Mouse (Mus musculus): ENCODE results near the gene Ptprk. TPM values are rescaled to one million over a fixed set of nuclear protein-coding genes. Genes with fewer than 3 reads are reported as not detected.

Gene Ptprk
- polyA plus RNA-seq (2016; fragmentation: Nextera tagmentation; extraction: Ambion mirVana): 29.3 and 29.6 TPM in 2 replicates

- WGBS: under 1% methylated on average over 77 of the region's 77 CpGs
- H3K27me3 ChIP-seq (ENCODE audit: low read depth, poor library complexity, severe bottlenecking): no peaks in the 10 kb centered on the region
- H3K27ac ChIP-seq (replicated peaks): peak within 1 kb of the TSS; percentile 97
- H3K4me3 ChIP-seq: peak within 1 kb of the TSS; percentile 83
- DNase-seq (ENCODE audit: low spot score): peak; percentile 93
- no peaks in the 10 kb centered on the region for H3K36me3 ChIP-seq
- peaks cover 36% of the 10 kb centered on the region for H3K4me1 ChIP-seq
- no peaks in the 10 kb centered on the region for H3K9me3 ChIP-seq (replicated peaks)
These were observed at the start of gene Ptprk for GRCm38 (mm10) chr10:28074653-28075451. Gene Ptprk (plus strand): TSS chr10:28074820.

- DNase-seq (ENCODE audit: low spot score): no peak
- 77% methylated on average over 2 of the region's 2 CpGs for WGBS
- Histone ChIP-seq H3K4me1 (no peaks in the 10 kb centered on the region), H3K27ac (replicated peaks) (no peak overlapping the region), H3K27me3 (ENCODE audit: low read depth, poor library complexity, severe bottlenecking) (no peaks in the 10 kb centered on the region), H3K36me3 (no peaks in the 10 kb centered on the region), H3K9me3 (replicated peaks) (no peaks in the 10 kb centered on the region), H3K4me3 (no peak overlapping the region)
These were observed 46.8 kb upstream of the Ptprk start for GRCm38 (mm10) chr10:28027791-28028190.

- Histone ChIP-seq H3K27me3 (ENCODE audit: low read depth, poor library complexity, severe bottlenecking) (no peaks in the 10 kb centered on the region), H3K27ac (replicated peaks) (no peak overlapping the region), H3K9me3 (replicated peaks) (no peaks in the 10 kb centered on the region), H3K36me3 (no peaks in the 10 kb centered on the region), H3K4me1 (no peaks in the 10 kb centered on the region), H3K4me3 (no peak overlapping the region)
- DNase-seq (ENCODE audit: low spot score): no peak
- WGBS: 92% methylated on average over 1 of the region's 1 CpGs
These were observed 38.2 kb upstream of the Ptprk start for GRCm38 (mm10) chr10:28036456-28036855.

- Histone ChIP-seq H3K27ac (replicated peaks) (no peak overlapping the region), H3K36me3 (no peaks in the 10 kb centered on the region), H3K4me3 (no peak overlapping the region), H3K27me3 (ENCODE audit: low read depth, poor library complexity, severe bottlenecking) (no peaks in the 10 kb centered on the region), H3K4me1 (no peaks in the 10 kb centered on the region), H3K9me3 (replicated peaks) (no peaks in the 10 kb centered on the region)
- DNase-seq (ENCODE audit: low spot score): no peak
- 79% methylated on average over 4 of the region's 4 CpGs for WGBS
These were observed 19.9 kb upstream of the Ptprk start for GRCm38 (mm10) chr10:28054764-28055163.

- no peaks in the 10 kb centered on the region for H3K36me3 ChIP-seq
- H3K27me3 ChIP-seq (ENCODE audit: low read depth, poor library complexity, severe bottlenecking): no peaks in the 10 kb centered on the region
- H3K27ac ChIP-seq (replicated peaks): no peak overlapping the region
- no peaks in the 10 kb centered on the region for H3K4me1 ChIP-seq
- 89% methylated on average over 1 of the region's 1 CpGs for WGBS
- DNase-seq (ENCODE audit: low spot score): no peak
- H3K4me3 ChIP-seq: no peak overlapping the region
- H3K9me3 ChIP-seq (replicated peaks): no peaks in the 10 kb centered on the region
These were observed 15.4 kb upstream of the Ptprk start for GRCm38 (mm10) chr10:28059222-28059621.

- H3K27ac ChIP-seq (replicated peaks): no peak overlapping the region
- H3K9me3 ChIP-seq (replicated peaks): no peaks in the 10 kb centered on the region
- no peaks in the 10 kb centered on the region for H3K27me3 ChIP-seq (ENCODE audit: low read depth, poor library complexity, severe bottlenecking)
- WGBS: 93% methylated on average over 5 of the region's 5 CpGs
- H3K4me3 ChIP-seq: no peak overlapping the region
- H3K36me3 ChIP-seq: no peaks in the 10 kb centered on the region
- DNase-seq (ENCODE audit: low spot score): no peak
- H3K4me1 ChIP-seq: no peaks in the 10 kb centered on the region
These were observed 6.6 kb upstream of the Ptprk start for GRCm38 (mm10) chr10:28067997-28068396.

- Histone ChIP-seq H3K9me3 (replicated peaks) (no peaks in the 10 kb centered on the region), H3K4me1 (peaks cover 36% of the 10 kb centered on the region), H3K27me3 (ENCODE audit: low read depth, poor library complexity, severe bottlenecking) (no peaks in the 10 kb centered on the region), H3K4me3 (peak overlapping the region; percentile 83), H3K36me3 (no peaks in the 10 kb centered on the region), H3K27ac (replicated peaks) (peak overlapping the region; percentile 97)
- under 1% methylated on average over 26 of the region's 26 CpGs for WGBS
- DNase-seq (ENCODE audit: low spot score): peak; percentile 54
These were observed 498 bp upstream of the Ptprk start for GRCm38 (mm10) chr10:28073991-28074652.

GRCm38 (mm10) chr10:28075491-28076035, 943 bp downstream of the Ptprk start:
- H3K4me1 ChIP-seq: peaks cover 36% of the 10 kb centered on the region
- H3K36me3 ChIP-seq: no peaks in the 10 kb centered on the region
- H3K4me3 ChIP-seq: peak overlapping the region; percentile 83
- WGBS: under 1% methylated on average over 22 of the region's 22 CpGs
- no peaks in the 10 kb centered on the region for H3K27me3 ChIP-seq (ENCODE audit: low read depth, poor library complexity, severe bottlenecking)
- H3K9me3 ChIP-seq (replicated peaks): no peaks in the 10 kb centered on the region
- DNase-seq (ENCODE audit: low spot score): peak; percentile 47
- peak overlapping the region; percentile 97 for H3K27ac ChIP-seq (replicated peaks)

- WGBS: 6% methylated on average over 30 of the region's 30 CpGs
- H3K4me3 ChIP-seq: peak overlapping the region; percentile 83
- H3K9me3 ChIP-seq (replicated peaks): no peaks in the 10 kb centered on the region
- peak overlapping the region; percentile 97 for H3K27ac ChIP-seq (replicated peaks)
- H3K4me1 ChIP-seq: peaks cover 36% of the 10 kb centered on the region
- H3K27me3 ChIP-seq (ENCODE audit: low read depth, poor library complexity, severe bottlenecking): no peaks in the 10 kb centered on the region
- no peaks in the 10 kb centered on the region for H3K36me3 ChIP-seq
- peak; percentile 65 for DNase-seq (ENCODE audit: low spot score)
These were observed 1.6 kb downstream of the Ptprk start for GRCm38 (mm10) chr10:28076036-28076855.

- Histone ChIP-seq H3K27ac (replicated peaks) (no peak overlapping the region), H3K27me3 (ENCODE audit: low read depth, poor library complexity, severe bottlenecking) (no peaks in the 10 kb centered on the region), H3K4me1 (peaks cover 37% of the 10 kb centered on the region), H3K4me3 (no peak overlapping the region), H3K36me3 (no peaks in the 10 kb centered on the region), H3K9me3 (replicated peaks) (no peaks in the 10 kb centered on the region)
- no peak for DNase-seq (ENCODE audit: low spot score)
- 88% methylated on average over 1 of the region's 1 CpGs for WGBS
These were observed 3.6 kb downstream of the Ptprk start for GRCm38 (mm10) chr10:28078270-28078669.

GRCm38 (mm10) chr10:28081221-28081620, 6.6 kb downstream of the Ptprk start:
- Histone ChIP-seq H3K9me3 (replicated peaks) (no peaks in the 10 kb centered on the region), H3K36me3 (no peaks in the 10 kb centered on the region), H3K4me1 (peaks cover 31% of the 10 kb centered on the region), H3K27me3 (ENCODE audit: low read depth, poor library complexity, severe bottlenecking) (no peaks in the 10 kb centered on the region), H3K27ac (replicated peaks) (no peak overlapping the region), H3K4me3 (no peak overlapping the region)
- WGBS: 96% methylated on average over 2 of the region's 2 CpGs
- DNase-seq (ENCODE audit: low spot score): no peak

- H3K36me3 ChIP-seq: no peaks in the 10 kb centered on the region
- H3K4me1 ChIP-seq: peaks cover 17% of the 10 kb centered on the region; the same call in 1 of the 2 replicates
- 85% methylated on average over 2 of the region's 2 CpGs for WGBS
- no peak for DNase-seq (ENCODE audit: low spot score)
- H3K27ac ChIP-seq (replicated peaks): no peak overlapping the region
- no peak overlapping the region for H3K4me3 ChIP-seq
- H3K27me3 ChIP-seq (ENCODE audit: low read depth, poor library complexity, severe bottlenecking): no peaks in the 10 kb centered on the region
- H3K9me3 ChIP-seq (replicated peaks): no peaks in the 10 kb centered on the region
These were observed 8.6 kb downstream of the Ptprk start for GRCm38 (mm10) chr10:28083183-28083582.

Measured in midbrain, embryonic 10.5 days (tissue).